Mouse (Mus musculus): ENCODE data around the gene CK137956. TPM values are rescaled to one million over a fixed set of nuclear protein-coding genes. Genes with fewer than 3 reads are reported as not detected.

Gene CK137956
- polyA plus RNA-seq, 1 experiment from 2014 or later = not detected

DNA sequence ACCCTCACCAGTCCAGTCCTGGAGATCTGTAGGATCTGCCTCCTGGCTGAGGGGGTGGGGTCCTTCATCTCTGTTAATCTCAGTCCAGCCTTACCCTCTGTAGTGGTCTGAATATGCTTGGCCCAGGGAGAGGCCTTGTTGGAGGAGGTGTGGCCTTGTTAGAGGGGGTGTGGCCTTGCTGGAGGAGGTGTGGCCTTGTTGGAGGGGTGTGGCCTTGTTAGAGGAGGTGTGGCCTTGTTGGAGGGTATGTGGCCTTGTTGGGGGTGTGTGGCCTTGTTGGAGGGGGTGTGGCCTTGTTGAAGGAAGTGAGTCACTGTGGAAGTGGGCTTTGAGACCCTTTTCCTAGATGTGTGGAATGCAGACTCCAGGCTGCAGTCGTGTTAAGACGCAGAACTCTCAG, 13.7 kb upstream of the CK137956 start:
- no peak for DNase-seq (ENCODE audit: low spot score)
- Histone ChIP-seq H3K4me1 (peaks cover 12% of the 10 kb centered on the region), H3K4me3 (no peak overlapping the region), H3K27ac (no peak overlapping the region), H3K9me3 (replicated peaks) (no peaks in the 10 kb centered on the region), H3K36me3 (no peaks in the 10 kb centered on the region), H3K27me3 (ENCODE audit: low read depth, poor library complexity, severe bottlenecking) (peaks cover 74% of the 10 kb centered on the region)
- 88% methylated on average over 2 of the region's 2 CpGs for WGBS

DNA sequence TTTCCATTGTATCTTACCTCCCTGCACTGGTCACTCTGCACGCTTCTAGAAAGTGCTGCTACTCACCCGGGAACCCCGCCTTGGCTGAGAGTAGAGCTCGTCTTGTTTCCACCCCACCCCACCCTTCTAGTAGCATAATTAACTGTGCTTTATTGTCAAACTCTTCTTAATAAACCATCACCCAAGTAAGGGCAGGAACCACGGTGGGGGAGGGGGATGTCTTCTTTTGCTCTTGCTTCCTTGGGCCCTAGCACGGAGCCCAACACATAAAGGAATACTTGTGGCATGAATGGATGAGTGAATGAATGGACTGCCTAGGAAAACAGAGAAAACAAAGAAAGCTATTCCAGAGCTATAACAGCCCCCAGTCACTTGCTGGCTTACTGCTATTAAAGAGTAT, 10.4 kb upstream of the CK137956 start:
- no peak for DNase-seq (ENCODE audit: low spot score)
- 93% methylated on average over 6 of the region's 6 CpGs for WGBS
- H3K27ac ChIP-seq = no peak overlapping the region
- no peaks in the 10 kb centered on the region for H3K9me3 ChIP-seq (replicated peaks)
- H3K36me3 ChIP-seq = no peaks in the 10 kb centered on the region
- H3K4me1 ChIP-seq = no peaks in the 10 kb centered on the region
- peaks cover 41% of the 10 kb centered on the region for H3K27me3 ChIP-seq (ENCODE audit: low read depth, poor library complexity, severe bottlenecking)
- H3K4me3 ChIP-seq = no peak overlapping the region

DNA sequence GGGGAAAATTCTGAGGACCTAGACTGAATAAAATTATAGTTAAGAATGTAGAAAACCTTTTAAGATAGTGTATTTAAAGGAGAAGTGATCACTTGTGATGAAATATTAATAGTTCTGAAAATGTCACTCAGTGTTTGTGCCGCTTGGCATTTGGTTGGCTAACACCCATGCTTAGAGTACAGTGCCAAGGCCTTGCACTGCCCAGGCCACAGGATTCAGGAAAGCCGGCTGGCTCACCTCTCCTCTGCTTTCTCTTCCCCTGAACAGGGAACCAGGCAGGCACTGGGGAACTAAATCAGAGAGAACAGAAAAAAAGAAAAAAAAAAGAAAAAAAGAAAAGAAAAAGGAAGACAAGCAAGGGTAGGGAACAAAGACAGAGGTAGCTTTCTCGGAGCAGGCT, 2.2 kb upstream of the CK137956 start:
- H3K9me3 ChIP-seq (replicated peaks) = no peaks in the 10 kb centered on the region
- no peaks in the 10 kb centered on the region for H3K36me3 ChIP-seq
- no peak for DNase-seq (ENCODE audit: low spot score)
- peaks cover 4% of the 10 kb centered on the region; the same call in 1 of the 2 replicates for H3K4me1 ChIP-seq
- peaks cover 62% of the 10 kb centered on the region for H3K27me3 ChIP-seq (ENCODE audit: low read depth, poor library complexity, severe bottlenecking)
- 83% methylated on average over 3 of the region's 3 CpGs for WGBS
- no peak overlapping the region for H3K27ac ChIP-seq
- H3K4me3 ChIP-seq = no peak overlapping the region

DNA sequence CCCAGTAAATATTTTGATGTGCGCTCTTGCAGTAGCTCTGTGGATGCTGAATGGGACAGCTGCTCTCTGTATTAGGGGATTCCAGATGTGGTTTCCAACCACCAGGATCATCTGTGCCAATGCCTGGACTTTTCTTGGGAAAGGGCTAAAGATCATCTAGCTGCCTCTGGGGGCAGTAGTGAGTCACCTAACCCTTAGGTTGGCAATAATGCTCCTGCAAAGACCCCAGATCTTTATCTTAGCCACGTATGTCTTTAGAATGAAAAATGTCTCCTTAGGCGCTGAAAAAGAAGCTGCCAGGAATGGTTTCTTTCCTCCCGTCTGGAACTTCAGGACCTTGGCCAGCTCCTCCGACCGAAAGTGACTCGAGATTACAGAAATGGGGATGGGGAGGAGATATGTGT, 731 bp downstream of the CK137956 start:
- 5% methylated on average over 7 of the region's 7 CpGs for WGBS
- H3K9me3 ChIP-seq (replicated peaks) = no peaks in the 10 kb centered on the region
- no peak overlapping the region for H3K27ac ChIP-seq
- H3K27me3 ChIP-seq (ENCODE audit: low read depth, poor library complexity, severe bottlenecking) = peaks cover 63% of the 10 kb centered on the region
- no peak overlapping the region for H3K4me3 ChIP-seq
- H3K36me3 ChIP-seq = no peaks in the 10 kb centered on the region
- DNase-seq (ENCODE audit: low spot score) = peak; percentile 81
- peaks cover 4% of the 10 kb centered on the region; the same call in 1 of the 2 replicates for H3K4me1 ChIP-seq

DNA sequence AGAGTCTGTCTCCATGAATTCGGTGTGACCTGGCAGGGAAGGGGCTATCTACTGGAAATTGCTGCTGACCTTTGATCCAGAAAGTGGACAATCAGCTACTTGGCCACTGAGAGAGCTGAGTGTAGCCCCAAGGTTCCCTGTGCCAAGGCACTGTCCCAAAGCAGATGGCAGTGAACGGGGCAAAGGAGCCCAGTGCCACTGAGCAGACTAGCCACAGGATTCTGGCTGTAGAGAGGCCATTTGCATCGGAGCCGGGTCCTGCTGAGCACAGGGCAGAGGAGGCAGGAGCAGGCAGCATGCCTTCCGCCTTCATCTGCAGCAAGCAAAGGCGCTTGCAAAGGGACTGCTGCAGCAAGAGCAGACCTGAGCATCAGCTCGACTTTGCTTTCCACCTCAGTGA, 1.6 kb downstream of the CK137956 start:
- Histone ChIP-seq H3K9me3 (replicated peaks) (no peaks in the 10 kb centered on the region), H3K4me3 (no peak overlapping the region), H3K27ac (no peak overlapping the region), H3K36me3 (no peaks in the 10 kb centered on the region), H3K4me1 (peaks cover 4% of the 10 kb centered on the region; the same call in 1 of the 2 replicates), H3K27me3 (ENCODE audit: low read depth, poor library complexity, severe bottlenecking) (peaks cover 61% of the 10 kb centered on the region)
- no peak for DNase-seq (ENCODE audit: low spot score)
- WGBS = 12% methylated on average over 7 of the region's 7 CpGs

DNA sequence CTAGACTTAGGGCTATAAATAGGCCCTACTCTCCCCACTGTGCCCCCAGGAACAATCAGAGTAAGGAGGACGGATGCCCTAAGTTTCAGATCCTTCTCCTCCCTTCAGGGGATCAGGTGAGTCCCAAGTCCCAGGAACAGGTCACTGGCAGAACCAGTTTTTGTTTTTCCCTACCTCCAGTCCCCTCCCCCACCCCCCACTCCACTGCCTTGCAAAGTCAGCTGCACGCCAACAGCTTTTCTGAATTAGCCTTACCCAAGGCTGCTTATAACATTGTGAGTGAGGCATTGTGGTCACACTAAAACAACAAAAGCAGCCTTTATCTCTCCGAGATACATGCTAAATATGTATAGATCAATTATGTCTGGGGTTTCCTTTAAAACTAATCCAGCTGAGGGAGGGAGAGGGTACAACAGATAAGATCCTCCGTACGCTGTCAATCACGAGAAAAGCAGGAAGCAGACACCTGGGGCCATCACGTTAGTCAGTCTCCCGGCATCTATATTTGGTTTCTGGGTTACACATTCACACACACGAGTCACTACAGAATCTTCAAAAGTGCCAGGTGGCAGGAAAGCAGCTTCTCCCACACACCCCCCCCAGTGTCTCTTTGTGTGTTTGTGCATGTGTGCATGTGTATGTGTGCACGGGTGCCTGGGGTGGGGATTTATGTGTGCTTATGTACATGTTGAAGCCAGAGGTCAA, 17.6 kb downstream of the CK137956 start:
- H3K36me3 ChIP-seq = no peaks in the 10 kb centered on the region
- no peak overlapping the region for H3K27ac ChIP-seq
- H3K4me1 ChIP-seq = peaks cover 9% of the 10 kb centered on the region; the same call in 1 of the 2 replicates
- 62% methylated on average over 10 of the region's 10 CpGs for WGBS
- DNase-seq (ENCODE audit: low spot score) = peak; percentile 39
- H3K27me3 ChIP-seq (ENCODE audit: low read depth, poor library complexity, severe bottlenecking) = no peaks in the 10 kb centered on the region
- no peaks in the 10 kb centered on the region for H3K9me3 ChIP-seq (replicated peaks)
- H3K4me3 ChIP-seq = no peak overlapping the region

DNA sequence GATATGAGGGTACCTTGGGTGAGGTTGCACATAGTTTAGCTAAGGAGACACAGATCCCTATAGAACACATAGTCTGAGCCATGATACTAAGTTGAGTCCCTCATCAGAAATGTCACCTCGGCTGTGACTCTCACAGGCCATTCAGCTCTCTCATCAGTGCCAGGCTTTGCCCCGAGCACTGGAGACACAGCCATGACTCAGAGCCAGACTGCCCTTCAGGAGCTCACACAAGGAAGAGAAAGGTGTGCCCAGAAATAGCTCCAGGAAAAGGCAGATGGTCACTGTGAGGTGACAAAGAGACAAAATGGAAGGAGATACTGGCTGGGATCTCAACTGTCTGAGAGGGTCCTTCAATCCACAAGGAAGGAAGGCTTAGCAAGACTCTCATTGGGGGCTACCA, 23.1 kb downstream of the CK137956 start:
- no peak overlapping the region for H3K4me3 ChIP-seq
- DNase-seq (ENCODE audit: low spot score) = no peak
- no peaks in the 10 kb centered on the region for H3K9me3 ChIP-seq (replicated peaks)
- H3K36me3 ChIP-seq = no peaks in the 10 kb centered on the region
- H3K4me1 ChIP-seq = peaks cover under 1% of the 10 kb centered on the region; the same call in 1 of the 2 replicates
- WGBS = 88% methylated on average over 2 of the region's 2 CpGs
- no peak overlapping the region for H3K27ac ChIP-seq
- H3K27me3 ChIP-seq (ENCODE audit: low read depth, poor library complexity, severe bottlenecking) = no peaks in the 10 kb centered on the region

DNA sequence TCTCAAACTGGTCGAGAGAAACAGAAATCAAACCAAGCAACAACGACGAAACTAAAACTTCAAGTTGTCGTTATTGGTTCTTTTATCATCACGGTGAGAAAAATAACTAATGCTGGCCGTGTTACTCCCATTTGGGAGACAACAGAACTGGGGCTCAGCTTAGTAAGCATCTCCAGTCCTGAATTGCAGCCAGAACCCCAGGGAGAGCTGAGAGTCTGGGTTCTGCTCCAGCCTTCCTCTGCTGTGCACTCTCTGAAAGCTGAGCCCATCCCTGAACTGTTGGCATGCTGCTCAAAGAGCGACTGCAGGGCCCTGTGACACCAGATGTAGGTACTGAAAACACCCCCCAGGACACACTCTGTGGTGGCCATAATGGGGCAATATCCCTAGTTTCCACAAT, 33.3 kb downstream of the CK137956 start:
- Histone ChIP-seq H3K27ac (no peak overlapping the region), H3K36me3 (no peaks in the 10 kb centered on the region), H3K9me3 (replicated peaks) (no peaks in the 10 kb centered on the region), H3K4me1 (no peaks in the 10 kb centered on the region), H3K27me3 (ENCODE audit: low read depth, poor library complexity, severe bottlenecking) (no peaks in the 10 kb centered on the region), H3K4me3 (no peak overlapping the region)
- DNase-seq (ENCODE audit: low spot score) = no peak
- WGBS = 88% methylated on average over 7 of the region's 7 CpGs

DNA sequence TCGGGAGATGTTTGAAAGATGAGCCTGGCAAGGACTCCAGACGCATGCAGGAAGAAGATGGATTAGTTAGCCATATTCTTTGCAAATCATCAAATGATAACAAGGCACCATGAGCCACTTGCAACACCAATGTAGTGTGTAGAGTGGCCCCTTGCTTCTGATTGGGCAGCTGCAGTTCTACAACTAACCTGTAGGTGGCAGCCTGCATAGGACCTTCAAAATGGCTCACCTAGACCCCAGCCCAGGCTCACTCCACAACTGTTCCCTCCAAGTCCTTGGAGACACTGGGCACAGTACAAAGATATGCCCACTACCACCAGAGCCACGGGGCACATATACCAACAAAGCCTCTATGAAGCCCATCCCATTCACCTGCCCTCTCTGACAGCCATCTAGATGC, 35.4 kb downstream of the CK137956 start:
- H3K4me1 ChIP-seq = no peaks in the 10 kb centered on the region
- peak; percentile 33 for DNase-seq (ENCODE audit: low spot score)
- H3K27me3 ChIP-seq (ENCODE audit: low read depth, poor library complexity, severe bottlenecking) = no peaks in the 10 kb centered on the region
- H3K36me3 ChIP-seq = no peaks in the 10 kb centered on the region
- H3K4me3 ChIP-seq = no peak overlapping the region
- 56% methylated on average over 3 of the region's 3 CpGs for WGBS
- H3K9me3 ChIP-seq (replicated peaks) = no peaks in the 10 kb centered on the region
- no peak overlapping the region for H3K27ac ChIP-seq

DNA sequence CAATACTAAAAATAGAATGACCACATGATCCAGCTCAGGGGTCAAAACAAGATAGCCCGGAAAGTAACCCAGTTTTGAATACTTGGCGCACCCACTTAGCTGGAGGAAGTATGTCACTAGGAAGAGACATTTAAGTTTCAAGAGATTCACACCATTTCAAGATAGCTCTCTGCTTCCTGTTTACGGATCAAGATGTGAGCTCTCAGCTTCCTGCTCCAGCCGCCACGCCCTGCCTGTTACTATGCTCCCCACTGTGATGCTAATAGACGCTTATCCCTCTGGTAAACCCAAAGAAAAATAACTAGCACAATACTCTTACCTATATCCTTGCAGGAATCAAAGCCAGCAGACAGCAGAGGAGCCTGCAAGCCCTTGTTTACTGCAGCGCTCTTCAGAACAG, 57.2 kb downstream of the CK137956 start:
- Histone ChIP-seq H3K4me3 (no peak overlapping the region), H3K4me1 (no peaks in the 10 kb centered on the region), H3K36me3 (no peaks in the 10 kb centered on the region), H3K27ac (no peak overlapping the region), H3K27me3 (ENCODE audit: low read depth, poor library complexity, severe bottlenecking) (no peaks in the 10 kb centered on the region), H3K9me3 (replicated peaks) (no peaks in the 10 kb centered on the region)
- no peak for DNase-seq (ENCODE audit: low spot score)
- 90% methylated on average over 7 of the region's 7 CpGs for WGBS

DNA sequence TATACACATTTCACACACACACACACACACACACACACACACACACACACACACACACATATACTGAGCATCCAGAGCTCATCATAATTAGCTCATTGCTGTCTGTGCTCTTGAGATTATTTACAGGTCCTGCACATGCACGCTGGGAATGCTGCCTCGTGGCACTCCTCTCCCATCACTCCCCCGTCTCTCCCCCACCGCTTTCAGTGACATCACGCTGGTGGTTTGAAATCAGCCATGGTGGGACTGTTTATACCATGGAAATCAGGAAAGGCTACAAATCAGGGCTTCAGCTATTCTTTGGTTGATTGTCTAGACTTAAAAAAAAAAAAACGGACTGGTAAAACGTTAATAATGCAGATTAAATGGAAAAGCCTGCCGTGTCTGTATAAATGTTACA, 63.6 kb downstream of the CK137956 start:
- Histone ChIP-seq H3K9me3 (replicated peaks) (no peaks in the 10 kb centered on the region), H3K27me3 (ENCODE audit: low read depth, poor library complexity, severe bottlenecking) (no peaks in the 10 kb centered on the region), H3K4me1 (no peaks in the 10 kb centered on the region), H3K36me3 (no peaks in the 10 kb centered on the region), H3K27ac (no peak overlapping the region), H3K4me3 (no peak overlapping the region)
- no peak for DNase-seq (ENCODE audit: low spot score)
- 90% methylated on average over 8 of the region's 8 CpGs for WGBS

DNA sequence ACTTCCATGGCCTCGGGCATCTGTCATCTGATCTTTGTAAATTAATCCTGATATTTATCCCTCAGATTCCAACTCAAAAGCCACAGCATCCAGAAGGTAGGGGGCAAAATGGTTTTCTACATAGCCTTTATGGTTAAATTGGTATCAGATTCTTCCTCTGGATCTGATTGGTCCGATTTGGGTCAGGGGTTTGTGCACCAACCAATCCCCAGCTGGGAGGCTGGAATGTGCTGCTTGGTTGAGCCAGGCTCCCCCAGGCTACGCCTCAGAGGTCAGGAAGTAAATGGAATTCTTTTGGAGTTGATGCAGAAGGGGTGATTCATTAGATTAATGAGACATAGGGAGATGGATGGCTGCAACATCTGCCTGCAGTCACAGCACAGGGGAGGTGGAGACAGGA, 66.8 kb downstream of the CK137956 start:
- Histone ChIP-seq H3K27ac (no peak overlapping the region), H3K27me3 (ENCODE audit: low read depth, poor library complexity, severe bottlenecking) (no peaks in the 10 kb centered on the region), H3K4me1 (no peaks in the 10 kb centered on the region), H3K9me3 (replicated peaks) (no peaks in the 10 kb centered on the region), H3K36me3 (no peaks in the 10 kb centered on the region), H3K4me3 (no peak overlapping the region)
- DNase-seq (ENCODE audit: low spot score) = no peak
- 65% methylated on average over 3 of the region's 3 CpGs for WGBS

DNA sequence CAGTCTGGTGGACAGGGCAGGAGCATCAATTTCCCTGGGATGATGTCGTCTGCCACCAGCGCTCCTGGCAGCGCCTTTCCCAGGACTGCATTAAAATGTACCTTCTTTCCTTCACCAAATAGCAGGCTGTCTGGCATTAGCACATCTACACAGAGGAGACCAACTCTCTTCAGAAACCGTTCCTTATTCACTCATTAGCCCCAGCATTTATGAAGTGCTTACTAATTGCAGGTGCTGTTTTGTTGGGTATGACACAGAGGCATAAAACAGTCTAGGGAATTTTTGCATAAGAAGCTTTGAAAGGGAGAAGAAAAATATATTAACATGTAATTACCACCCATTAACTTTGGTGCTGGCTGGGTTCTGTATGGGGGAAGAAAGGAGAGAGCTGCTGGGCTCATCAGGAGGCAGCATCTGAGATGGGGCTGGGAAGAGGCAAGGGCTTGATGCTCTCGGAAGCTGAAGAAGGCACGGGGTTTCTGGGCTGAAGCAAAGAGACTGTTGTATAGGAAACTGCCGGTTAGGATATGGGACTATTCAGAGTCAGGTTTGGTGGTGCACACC, 69.8 kb downstream of the CK137956 start:
- H3K4me1 ChIP-seq = no peaks in the 10 kb centered on the region
- DNase-seq (ENCODE audit: low spot score) = no peak
- no peaks in the 10 kb centered on the region for H3K36me3 ChIP-seq
- H3K27ac ChIP-seq = no peak overlapping the region
- WGBS = 75% methylated on average over 7 of the region's 7 CpGs
- H3K27me3 ChIP-seq (ENCODE audit: low read depth, poor library complexity, severe bottlenecking) = no peaks in the 10 kb centered on the region
- H3K9me3 ChIP-seq (replicated peaks) = no peaks in the 10 kb centered on the region
- H3K4me3 ChIP-seq = no peak overlapping the region

DNA sequence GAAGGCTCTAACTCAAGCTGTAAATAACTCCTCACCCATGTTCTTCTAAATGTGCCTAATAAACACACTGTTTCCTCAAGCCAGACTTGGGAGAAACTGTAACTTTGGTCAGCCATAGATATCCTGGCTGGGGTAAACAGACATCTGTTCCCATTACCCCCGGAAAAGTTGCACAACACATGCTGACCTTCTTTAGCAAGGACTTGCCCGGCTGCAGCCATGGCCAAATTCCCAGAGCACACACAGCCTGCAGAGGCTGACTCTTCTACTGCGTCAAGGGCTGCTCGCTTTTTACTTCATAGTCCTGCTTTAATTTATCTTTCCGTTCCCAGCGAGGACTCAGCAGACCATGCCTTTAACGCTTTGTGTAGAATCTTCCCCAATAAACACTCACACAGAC, 81.7 kb downstream of the CK137956 start:
- H3K36me3 ChIP-seq = no peaks in the 10 kb centered on the region
- no peaks in the 10 kb centered on the region for H3K4me1 ChIP-seq
- H3K27ac ChIP-seq = no peak overlapping the region
- no peak for DNase-seq (ENCODE audit: low spot score)
- no peaks in the 10 kb centered on the region for H3K27me3 ChIP-seq (ENCODE audit: low read depth, poor library complexity, severe bottlenecking)
- WGBS = 87% methylated on average over 7 of the region's 7 CpGs
- no peaks in the 10 kb centered on the region for H3K9me3 ChIP-seq (replicated peaks)
- H3K4me3 ChIP-seq = no peak overlapping the region
